20 mouse cellular contexts compared by ENCODE assay signal in genomic region chr2:49067886-49068285, GRCm38 (mm10).
A peak's percentile ranks its signal among the peaks of the same experiment; 100 is the strongest.
DNase-seq lines count a peak whose midpoint lies in the region; ATAC-seq and TF ChIP-seq lines count a peak whose summit lies in the region.
"Had no signal": no experiment of that assay in that cellular context is flagged by ENCODE, and none has a peak within 500 bp of the region (broad histone marks: within the 10 kb centered on the region; RNA-seq: fewer than 3 reads in every experiment).

No protein-coding gene starts in this region.

- H3K27ac ChIP-seq in CH12.LX (ENCODE audit: insufficient read depth, low read depth): no peak overlapping the region
- H3K27ac ChIP-seq in left cerebral cortex, adult 2 months: no peak overlapping the region
- H3K27ac ChIP-seq: embryonic facial prominence, embryonic 10.5 days; heart, embryonic 15.5 days; hindbrain, embryonic 15.5 days had no signal

- peak; percentile 60 for ATAC-seq in common myeloid progenitor, adult 5-6 weeks (replicated peaks; ENCODE audit: low read depth, poor library complexity, severe bottlenecking)
- peak; percentile 80 for ATAC-seq in megakaryocyte progenitor cell, adult 5-6 weeks (replicated peaks; ENCODE audit: poor library complexity)
- ATAC-seq in frontal cortex, adult (ENCODE audit: low TSS enrichment): no peak
- ATAC-seq: CD4-positive, CD25-positive, alpha-beta regulatory T cell, adult 4 months; forebrain, embryonic 14.5 days; intestine, postnatal 0 days had no signal

- H3K36me3 ChIP-seq in CH12.LX (replicated peaks in 1 of 2; ENCODE audit: control insufficient read depth in 1 of 2, insufficient read depth in 1 of 2, low read length in 1 of 2): no peaks in the 10 kb centered on the region
- H3K36me3 ChIP-seq: embryonic facial prominence, embryonic 10.5 days; heart, embryonic 15.5 days; hindbrain, embryonic 15.5 days had no signal

- TF ChIP-seq POLR2A in CH12.LX (IDR thresholded peaks at IDR 0.05; ENCODE audit: low read depth, low read length): no peak

- TF ChIP-seq CTCF in CH12.LX (conservative IDR thresholded peaks at IDR 0.05 in 1 of 2, IDR thresholded peaks at IDR 0.05 in 1 of 2; ENCODE audit: low read depth in 2 of 2, low read length in 2 of 2): no peak
- TF ChIP-seq CTCF in left cerebral cortex, adult 2 months (IDR thresholded peaks at IDR 0.05): no peak

- H3K79me2 ChIP-seq in CH12.LX (replicated peaks; ENCODE audit: control insufficient read depth, extremely low read depth, insufficient read depth, poor library complexity, severe bottlenecking): no peaks in the 10 kb centered on the region

- no peaks in the 10 kb centered on the region for H3K27me3 ChIP-seq in CH12.LX (replicated peaks)
- H3K27me3 ChIP-seq: heart, embryonic 15.5 days; hindbrain, embryonic 15.5 days had no signal

- peak; percentile 22 for DNase-seq in CH12.LX (ENCODE audit: extremely low read depth)
- no peak for DNase-seq in thymus, postnatal 10 days (ENCODE audit: low spot score in 2 of 2)
- DNase-seq in left cerebral cortex, adult 2 months (ENCODE audit: extremely low spot score in 1 of 2, low spot score in 2 of 2): no peak
- DNase-seq: adrenal gland, postnatal 10 days; B cell, adult 2 months; cerebellum, adult 11 months; cerebellum, adult 8-10 months; cerebellum, postnatal 25 days; gastrocnemius, postnatal 36 days; heart, adult 18-20 months had no signal

- no peak overlapping the region for H3K4me3 ChIP-seq in CH12.LX (replicated peaks in 1 of 3; ENCODE audit: low read depth in 2 of 3, low read length in 2 of 3, poor library complexity in 1 of 3)
- no peak overlapping the region for H3K4me3 ChIP-seq in left cerebral cortex, adult 2 months
- H3K4me3 ChIP-seq: embryonic facial prominence, embryonic 10.5 days; heart, embryonic 15.5 days; hindbrain, embryonic 15.5 days had no signal

- no peaks in the 10 kb centered on the region for H3K9me3 ChIP-seq in CH12.LX (replicated peaks; ENCODE audit: low read length)
- H3K9me3 ChIP-seq: embryonic facial prominence, embryonic 10.5 days; heart, embryonic 15.5 days; hindbrain, embryonic 15.5 days had no signal

- no peak for TF ChIP-seq EP300 in CH12.LX (IDR thresholded peaks at IDR 0.05; ENCODE audit: low read length)

- intact Hi-C loops in left cerebral cortex, adult 2 months (cut with DNase I): no loop called here

- H3K4me2 ChIP-seq in CH12.LX (ENCODE audit: insufficient read depth, low read depth, poor library complexity, severe bottlenecking): no peak overlapping the region
- H3K4me2 ChIP-seq: heart, embryonic 11.5 days; heart, embryonic 15.5 days; hindbrain, embryonic 15.5 days had no signal

- in situ Hi-C loops in CH12.LX (cut with MboI; ENCODE audit: low pct_ligation_motif_present, low pct_unique_long_range_greater_than_20kb, low sequenced_read_pairs): no loop called here

- no peak for TF ChIP-seq RAD21 in CH12.LX (IDR thresholded peaks at IDR 0.05; ENCODE audit: low read depth, low read length)

- dilution Hi-C loops in CH12.LX (cut with MboI; ENCODE audit: extremely low pct_ligation_motif_present, extremely low pct_unique_long_range_greater_than_20kb, low sequenced_read_pairs): no loop called here

- H3K4me1 ChIP-seq in CH12.LX (ENCODE audit: control insufficient read depth in 1 of 2, insufficient read depth in 2 of 2): no peaks in the 10 kb centered on the region; a peak in 1 of 4 replicates
- H3K4me1 ChIP-seq: embryonic facial prominence, embryonic 10.5 days; heart, embryonic 15.5 days; hindbrain, embryonic 15.5 days had no signal

- H3K9ac ChIP-seq in CH12.LX (ENCODE audit: insufficient read depth, low read depth): no peak overlapping the region
- H3K9ac ChIP-seq: heart, embryonic 15.5 days; hindbrain, embryonic 15.5 days had no signal

TF ChIP-seq in CH12.LX, 34 proteins besides CTCF, POLR2A, EP300 and RAD21:
- TF ChIP-seq RCOR1 (conservative IDR thresholded peaks at IDR 0.05; ENCODE audit: low read depth, low read length) (no peak), MAFK (IDR thresholded peaks at IDR 0.05; ENCODE audit: insufficient replicate concordance, low read length) (no peak), TCF12 (IDR thresholded peaks at IDR 0.05; ENCODE audit: low read depth, low read length) (no peak), NRF1 (IDR thresholded peaks at IDR 0.05; ENCODE audit: low read depth, low read length) (no peak), MXI1 (IDR thresholded peaks at IDR 0.05; ENCODE audit: low read depth, low read length) (no peak), MAX (IDR thresholded peaks at IDR 0.05; ENCODE audit: low read length) (no peak), ETS1 (conservative IDR thresholded peaks at IDR 0.05; ENCODE audit: low read depth, low read length) (no peak), MYC (IDR thresholded peaks at IDR 0.05; ENCODE audit: low read depth, low read length) (no peak), E2F4 (IDR thresholded peaks at IDR 0.05; ENCODE audit: insufficient replicate concordance, low read depth, low read length) (no peak), POLR2AphosphoS2 (IDR thresholded peaks at IDR 0.05; ENCODE audit: low read depth, low read length) (no peak), NELFE (IDR thresholded peaks at IDR 0.05; ENCODE audit: low read depth, low read length) (no peak), ZNF384 (IDR thresholded peaks at IDR 0.05; ENCODE audit: low read depth, low read length) (no peak), KAT2A (IDR thresholded peaks at IDR 0.05; ENCODE audit: insufficient replicate concordance, low read length) (no peak), USF1 (IDR thresholded peaks at IDR 0.05; ENCODE audit: low read depth, low read length) (no peak)
